12 mouse cellular contexts compared by ENCODE assay signal in genomic region chr16:7927756-7928155, GRCm38 (mm10).
DNase-seq lines count a peak whose midpoint lies in the region; ATAC-seq lines count a peak whose summit lies in the region.
"Had no signal": no experiment of that assay in that cellular context is flagged by ENCODE, and none has a peak within 500 bp of the region (broad histone marks: within the 10 kb centered on the region; RNA-seq: fewer than 3 reads in every experiment).

No protein-coding gene starts in this region.

- no peak overlapping the region for H3K4me3 ChIP-seq in heart, embryonic 11.5 days (ENCODE audit: low read depth, low read length)
- no peak overlapping the region for H3K4me3 ChIP-seq in heart, embryonic 10.5 days
- H3K4me3 ChIP-seq in heart, embryonic 15.5 days: no peak overlapping the region
- H3K4me3 ChIP-seq: neural tube, embryonic 12.5 days had no signal

- H3K36me3 ChIP-seq in heart, embryonic 11.5 days (ENCODE audit: control insufficient read depth, insufficient read depth, low read length): no peaks in the 10 kb centered on the region
- H3K36me3 ChIP-seq in heart, embryonic 10.5 days: no peaks in the 10 kb centered on the region
- no peaks in the 10 kb centered on the region for H3K36me3 ChIP-seq in heart, embryonic 15.5 days
- H3K36me3 ChIP-seq: G1E; neural tube, embryonic 12.5 days had no signal

- H3K9me3 ChIP-seq in heart, embryonic 11.5 days (replicated peaks; ENCODE audit: control insufficient read depth, low read length): no peaks in the 10 kb centered on the region
- no peaks in the 10 kb centered on the region for H3K9me3 ChIP-seq in heart, embryonic 10.5 days
- H3K9me3 ChIP-seq in heart, embryonic 15.5 days (replicated peaks): no peaks in the 10 kb centered on the region
- H3K9me3 ChIP-seq: neural tube, embryonic 12.5 days had no signal

- WGBS in heart, embryonic 11.5 days (ENCODE audit: insufficient replicate concordance): 42% methylated on average over 8 of the region's 8 CpGs
- 44% methylated on average over 8 of the region's 8 CpGs for WGBS in heart, embryonic 10.5 days
- WGBS in heart, embryonic 15.5 days: 20% methylated on average over 8 of the region's 8 CpGs

- H3K27ac ChIP-seq in heart, embryonic 11.5 days (ENCODE audit: low read depth, low read length): no peak overlapping the region
- H3K27ac ChIP-seq in heart, embryonic 10.5 days: no peak overlapping the region
- no peak overlapping the region for H3K27ac ChIP-seq in heart, embryonic 15.5 days
- H3K27ac ChIP-seq: liver, embryonic 14.5 days; neural tube, embryonic 12.5 days had no signal

- no peaks in the 10 kb centered on the region for H3K27me3 ChIP-seq in heart, embryonic 11.5 days (ENCODE audit: control insufficient read depth, insufficient read depth, low read length)
- H3K27me3 ChIP-seq in heart, embryonic 10.5 days (ENCODE audit: insufficient read depth, poor library complexity, severe bottlenecking): no peaks in the 10 kb centered on the region
- H3K27me3 ChIP-seq in heart, embryonic 15.5 days: no peaks in the 10 kb centered on the region
- H3K27me3 ChIP-seq: neural tube, embryonic 12.5 days had no signal

- no peak for DNase-seq in heart, embryonic 10.5 days (ENCODE audit: low spot score)
- DNase-seq in ovary, postnatal 14 days (ENCODE audit: low spot score): peak; percentile 6
- DNase-seq in ovary, postnatal 10 days (ENCODE audit: low spot score): no peak
- DNase-seq in testis, postnatal 10 days (ENCODE audit: low spot score): peak; percentile 66
- no peak for DNase-seq in frontal cortex, postnatal 14 days (ENCODE audit: low spot score in 2 of 2)

- peaks cover 4% of the 10 kb centered on the region; the same call in 1 of the 2 replicates for H3K4me1 ChIP-seq in heart, embryonic 11.5 days (ENCODE audit: control insufficient read depth, insufficient read depth, low read length)
- H3K4me1 ChIP-seq in heart, embryonic 10.5 days: peaks cover 6% of the 10 kb centered on the region
- H3K4me1 ChIP-seq in heart, embryonic 15.5 days (replicated peaks): peaks cover 6% of the 10 kb centered on the region; the same call in 1 of the 2 replicates
- H3K4me1 ChIP-seq: neural tube, embryonic 12.5 days had no signal

- 0 out of 2 replicates have a peak, but pooled peaks have one; percentile 39 for ATAC-seq in heart, embryonic 11.5 days (replicated peaks; ENCODE audit: insufficient number of reproducible peaks, low FRiP score, low TSS enrichment)
- ATAC-seq in heart, embryonic 15.5 days (replicated peaks; ENCODE audit: insufficient number of reproducible peaks, insufficient read depth, low FRiP score, low read depth): no peak
- ATAC-seq in CD4-positive, CD25-positive, alpha-beta regulatory T cell, adult 4 months: no peak
- ATAC-seq: intestine, postnatal 0 days had no signal

- peak overlapping the region; percentile 27; the same call in 1 of the 2 replicates for H3K4me2 ChIP-seq in heart, embryonic 11.5 days
- peak overlapping the region; percentile 44 for H3K4me2 ChIP-seq in heart, embryonic 15.5 days
- H3K4me2 ChIP-seq: neural tube, embryonic 12.5 days had no signal

- no peak overlapping the region for H3K9ac ChIP-seq in heart, embryonic 11.5 days (ENCODE audit: low read depth, low read length)
- H3K9ac ChIP-seq in heart, embryonic 15.5 days: no peak overlapping the region
- H3K9ac ChIP-seq: liver, embryonic 14.5 days; neural tube, embryonic 12.5 days had no signal

Comparison
In these comparisons a context has a peak if more than half of its experiments do, and no peak if none do; other contexts are left out.
1. DNase-seq: peak in ovary, postnatal 14 days (single experiment) and testis, postnatal 10 days (single experiment); none in heart, embryonic 10.5 days (single experiment), ovary, postnatal 10 days (single experiment) and frontal cortex, postnatal 14 days (0 of 2).